Mouse (Mus musculus) naive thymus-derived CD4-positive, alpha-beta T cell, adult 2 months (primary cell): Measurements from ENCODE around the gene Stk39.
A peak's percentile ranks its signal among the peaks of the same experiment; 100 is the strongest.

Experiments
- DNase-seq: peaks from one replicate; pipeline ENCODE4 v3.0.0-alpha.2; 2011; ENCODE audit warnings: low read depth

The Stk39 gene

DNA sequence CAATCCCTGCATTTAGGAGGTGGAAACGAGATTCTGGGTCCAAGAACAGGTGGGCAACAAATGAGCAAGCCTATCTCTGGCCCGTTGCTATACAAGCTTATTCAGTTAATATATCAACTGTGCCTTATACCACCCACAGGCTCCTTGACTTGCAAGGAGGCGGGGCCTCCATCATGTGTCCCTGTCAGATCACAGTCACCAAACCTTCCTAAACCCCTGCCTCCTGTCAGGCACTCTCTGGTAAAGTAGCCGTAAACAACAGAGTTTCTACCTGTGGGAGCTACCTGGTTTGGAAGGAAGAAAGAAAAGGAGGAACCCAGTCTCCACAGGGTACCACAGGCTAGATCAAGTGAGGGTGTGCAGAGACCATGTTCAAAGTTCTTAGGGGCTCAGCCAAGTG lies 90.2 kb downstream of the Stk39 start:
- DNase-seq, result peak; percentile 45

DNA sequence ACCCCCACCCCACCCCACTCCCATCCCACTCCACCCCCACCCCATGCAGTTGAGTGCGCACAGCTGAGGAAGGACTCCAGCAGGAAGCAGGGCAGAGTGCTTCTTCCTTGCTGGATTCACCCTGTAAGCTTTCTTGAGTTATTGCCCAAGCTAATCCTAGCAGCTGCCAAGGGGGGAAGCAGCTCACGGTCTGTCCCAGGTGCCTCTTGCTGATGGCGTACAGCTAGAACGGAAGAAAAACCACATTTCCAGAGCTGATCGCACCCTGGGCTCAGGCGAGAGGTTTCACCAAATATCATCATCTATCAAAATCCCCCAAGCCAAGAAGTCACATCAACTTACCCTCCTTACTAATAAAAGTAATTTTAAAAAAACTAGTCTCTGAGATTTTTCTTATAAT lies 90.9 kb downstream of the Stk39 start:
- DNase-seq, result peak; percentile 47

DNA sequence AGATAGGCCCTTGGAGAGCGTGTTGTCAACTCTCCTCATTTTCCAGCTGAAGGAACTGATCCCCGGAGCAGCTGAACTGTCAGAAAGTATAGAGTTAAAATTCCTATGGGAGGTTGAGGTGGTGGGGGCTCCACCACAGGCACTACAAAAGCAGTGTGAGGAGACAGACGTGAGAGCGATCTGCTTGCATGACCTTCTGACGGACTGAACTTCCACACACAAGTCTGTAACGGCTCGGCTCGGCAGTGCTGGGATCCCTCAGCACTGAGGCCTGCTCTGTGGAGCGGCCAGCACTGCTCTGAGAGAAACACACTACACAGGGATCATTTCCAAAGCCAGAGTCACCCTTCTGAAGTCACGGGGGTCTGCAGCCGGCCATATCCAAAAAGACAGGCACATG lies 92.4 kb downstream of the Stk39 start:
- DNase-seq, result no peak

DNA sequence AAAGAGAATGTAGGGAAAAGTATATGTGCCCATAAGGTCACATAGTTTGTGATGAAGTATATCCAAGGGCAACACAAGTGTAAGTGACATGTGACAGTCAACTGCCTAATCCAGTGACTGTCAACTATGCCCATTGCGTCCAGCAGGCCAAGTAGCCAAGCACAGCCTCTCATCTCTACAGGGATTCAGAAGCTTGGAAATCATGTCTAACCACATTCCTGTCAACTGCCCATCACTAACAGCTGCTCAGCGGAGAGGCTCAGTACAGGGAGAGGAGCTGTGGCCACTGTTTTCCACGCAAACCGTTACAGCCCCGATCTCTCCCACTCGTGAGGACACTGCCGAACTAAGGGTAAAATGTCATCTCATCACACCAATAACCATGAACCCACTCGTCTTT lies 93.7 kb downstream of the Stk39 start:
- DNase-seq, result no peak

DNA sequence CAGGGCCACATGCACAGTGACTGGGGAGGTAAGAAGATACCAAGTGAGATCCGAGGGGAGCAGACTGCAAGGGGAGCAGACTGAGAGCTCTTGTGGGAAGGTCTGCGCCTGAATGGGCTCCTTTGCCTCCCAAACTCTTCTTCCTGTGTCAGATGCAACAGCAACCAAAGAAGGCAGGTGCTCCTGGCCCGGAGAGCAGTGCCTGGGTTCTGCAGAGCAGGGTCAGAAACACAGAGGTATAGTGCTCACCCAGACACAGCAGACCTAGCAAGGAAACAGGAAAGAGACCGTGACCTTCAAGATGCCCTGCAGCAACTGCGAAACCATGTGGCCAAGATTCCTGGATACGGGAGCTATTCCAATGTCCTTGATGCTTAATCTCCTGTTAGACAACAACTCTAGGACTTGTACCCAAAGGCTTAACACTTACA lies 94.8 kb downstream of the Stk39 start:
- no peak for DNase-seq

DNA sequence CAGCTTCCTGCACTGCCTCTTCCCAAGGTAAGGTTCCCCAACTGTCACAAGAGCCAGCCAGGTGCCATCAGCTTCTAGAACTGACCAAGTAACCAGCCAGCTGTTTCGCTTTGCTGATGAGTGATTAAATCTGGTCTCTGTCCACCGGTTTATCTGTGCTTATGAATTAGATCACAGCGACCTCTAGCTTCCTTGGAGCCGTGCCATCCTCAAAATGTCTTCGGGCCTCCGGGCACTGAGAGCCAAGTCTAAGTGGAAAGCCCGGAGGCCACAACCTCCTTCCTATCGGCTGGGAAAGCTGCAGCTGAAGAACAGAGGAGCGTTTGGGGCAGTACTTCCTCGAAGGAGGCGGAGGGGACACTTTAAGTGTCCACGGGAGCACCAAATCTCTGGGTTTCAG lies 95.4 kb downstream of the Stk39 start:
- DNase-seq, result no peak

DNA sequence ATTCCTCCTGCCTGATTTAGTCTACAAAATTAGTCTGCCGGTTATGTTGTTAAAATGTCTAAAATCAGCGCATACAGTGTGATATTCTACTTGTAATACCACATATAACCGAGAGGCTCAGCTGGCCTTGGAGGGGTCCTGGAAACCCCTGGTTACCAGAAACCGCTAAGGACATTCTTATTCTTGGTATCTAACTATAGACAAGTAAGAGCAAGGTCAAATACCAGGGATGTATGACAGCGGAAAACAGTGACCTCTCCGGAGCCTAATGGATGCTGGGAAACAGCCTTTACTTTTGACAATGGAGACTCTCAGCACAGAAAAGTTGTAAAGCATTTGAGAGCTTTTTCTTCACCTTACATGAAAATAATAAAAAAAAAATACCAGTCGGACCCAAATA lies 97.9 kb downstream of the Stk39 start:
- DNase-seq, result no peak

DNA sequence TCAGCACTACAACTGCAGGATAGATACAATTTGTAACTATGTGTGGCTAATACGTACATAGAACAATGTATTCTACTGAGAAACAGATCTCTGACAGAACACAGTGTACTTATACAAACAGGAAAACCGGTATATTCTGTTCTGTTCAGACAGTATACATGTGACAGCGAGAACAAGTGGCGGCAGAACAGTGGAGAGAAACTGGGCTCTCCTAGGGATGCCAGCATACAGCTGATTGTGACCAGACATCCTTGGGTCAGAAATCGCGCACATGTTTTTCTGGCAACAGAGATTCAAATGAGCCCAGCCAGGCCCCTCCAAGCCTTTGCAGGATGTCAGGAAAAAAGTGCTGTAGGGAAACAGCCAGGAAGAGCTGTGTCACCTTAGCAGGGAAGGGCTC lies 100.2 kb downstream of the Stk39 start:
- DNase-seq, result no peak

DNA sequence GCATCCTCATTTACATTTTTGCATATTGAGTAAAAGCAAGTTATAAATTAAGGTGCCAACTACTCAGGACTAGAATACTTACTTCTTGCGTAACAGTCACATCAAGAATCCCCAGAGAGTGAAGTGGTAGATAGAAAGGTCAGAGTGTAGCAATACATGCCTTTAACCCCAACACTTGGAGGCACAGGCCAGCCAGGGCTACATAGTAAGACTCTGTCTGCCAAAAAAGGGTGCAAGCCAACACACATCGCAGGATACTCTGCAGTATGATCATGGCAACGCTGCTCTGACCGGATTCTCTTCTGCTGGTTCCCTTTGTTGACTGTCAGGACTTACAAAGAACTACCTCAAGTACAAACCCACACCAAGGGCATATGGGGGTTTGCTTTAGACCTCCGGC lies 101.7 kb downstream of the Stk39 start:
- no peak for DNase-seq

DNA sequence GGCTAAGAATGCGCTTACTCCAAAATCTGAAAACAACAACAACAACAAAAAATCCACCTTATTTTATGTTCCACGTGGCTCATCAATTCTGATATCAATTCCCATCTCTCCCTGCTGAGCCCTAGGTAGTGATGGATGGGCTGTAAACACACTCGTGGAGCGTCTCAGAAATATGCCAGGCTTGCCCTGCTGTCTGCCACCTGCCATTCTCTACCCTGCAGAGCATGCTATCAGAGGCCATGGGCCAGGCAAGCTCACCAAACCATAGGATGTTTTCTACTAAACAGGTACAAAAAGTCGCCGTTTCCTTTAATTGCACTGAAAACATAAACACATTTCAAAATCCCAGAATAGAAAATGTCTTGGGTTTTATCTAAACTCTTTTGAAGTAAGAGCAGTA lies 103.0 kb downstream of the Stk39 start:
- DNase-seq, result no peak

DNA sequence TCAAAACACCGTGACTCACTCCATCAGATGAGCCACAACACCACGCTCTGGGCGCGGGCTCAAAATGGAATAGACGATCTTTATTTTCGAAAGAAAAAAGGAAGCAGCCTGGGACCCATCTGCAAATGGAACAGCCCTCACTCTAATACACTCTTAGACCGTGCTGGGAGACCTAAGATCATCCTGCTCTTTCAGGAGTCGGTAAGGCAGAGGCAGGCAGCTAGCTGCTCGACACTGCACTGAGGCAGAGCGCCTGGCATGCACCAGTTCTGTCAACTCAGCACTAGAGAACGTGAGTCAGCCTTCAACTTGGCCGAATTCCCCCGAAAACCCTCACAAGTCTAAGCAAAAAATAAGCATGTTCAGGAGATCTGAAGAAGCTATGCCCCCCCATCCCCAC lies 104.1 kb downstream of the Stk39 start:
- no peak for DNase-seq

DNA sequence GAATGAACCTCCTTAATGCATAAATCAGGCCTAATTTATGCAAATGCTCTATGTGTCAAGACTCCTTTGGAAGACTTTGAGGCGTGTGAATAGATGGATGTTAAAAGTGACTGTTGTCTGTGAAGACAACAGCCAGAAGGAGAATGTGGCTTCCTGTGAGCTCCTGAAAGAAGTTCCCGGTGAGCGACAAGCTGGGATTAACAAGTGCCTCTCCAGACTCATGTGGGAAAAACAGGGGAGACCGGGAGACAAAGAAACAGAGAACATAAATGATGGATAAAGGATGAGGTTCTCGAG lies 105.2 kb downstream of the Stk39 start:
- no peak for DNase-seq

DNA sequence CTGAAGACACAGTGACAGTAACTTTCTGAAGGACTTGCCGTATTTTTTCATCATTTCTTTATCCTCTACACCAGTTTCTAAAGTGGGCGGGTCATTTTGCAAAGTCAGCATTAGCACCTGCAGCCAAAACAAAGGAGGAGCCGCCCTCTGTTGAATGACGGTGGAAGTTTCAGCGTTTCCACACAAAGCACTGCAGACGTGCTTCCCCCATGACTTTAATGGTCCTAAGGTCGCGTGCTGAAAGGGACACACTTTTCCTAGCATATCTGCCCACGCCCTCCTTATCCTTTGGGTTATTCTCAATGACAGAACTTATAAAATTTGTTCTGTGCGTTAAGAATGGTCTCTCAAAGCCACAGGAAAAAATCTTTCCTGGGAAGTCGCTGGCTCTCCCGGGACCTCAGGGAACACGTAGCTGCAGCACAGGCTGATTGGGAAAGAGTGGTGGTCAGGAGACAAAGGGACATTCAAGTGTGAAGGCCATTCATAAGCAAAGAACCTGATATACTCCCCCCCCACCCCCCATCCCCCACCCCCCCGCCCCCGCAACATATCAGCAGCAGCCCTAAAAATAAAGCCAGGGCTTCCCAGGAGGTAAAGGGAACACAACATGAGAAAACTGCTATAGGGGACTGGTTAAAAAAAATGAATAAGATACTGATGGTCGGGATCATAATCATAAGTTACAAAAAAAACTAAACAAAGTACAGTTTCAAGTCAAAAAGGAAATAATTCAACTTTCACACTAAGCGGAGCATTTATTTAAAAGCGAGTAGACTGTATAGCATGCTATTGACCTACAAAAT lies 105.8 kb downstream of the Stk39 start:
- DNase-seq, result peak; percentile 36

DNA sequence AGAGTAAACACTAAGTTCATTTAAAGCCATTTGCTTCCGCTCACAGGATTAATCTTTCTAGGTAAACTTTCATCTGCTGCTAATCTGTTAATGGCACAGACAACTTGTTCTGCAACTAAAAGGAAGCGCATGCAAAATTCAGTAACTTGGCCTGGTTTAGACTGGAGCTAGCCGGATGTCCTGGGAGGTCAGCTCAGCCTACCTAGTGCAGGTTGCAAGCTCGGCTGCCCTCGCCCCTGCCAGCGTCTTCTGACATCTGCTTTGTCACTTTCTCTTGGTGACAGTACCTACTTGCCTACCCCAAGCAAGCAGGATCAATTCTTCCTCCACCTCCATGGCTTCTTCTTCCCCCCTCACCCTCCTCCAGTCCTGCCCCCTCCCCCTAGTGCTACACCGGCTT lies 106.6 kb downstream of the Stk39 start:
- peak; percentile 13 for DNase-seq

DNA sequence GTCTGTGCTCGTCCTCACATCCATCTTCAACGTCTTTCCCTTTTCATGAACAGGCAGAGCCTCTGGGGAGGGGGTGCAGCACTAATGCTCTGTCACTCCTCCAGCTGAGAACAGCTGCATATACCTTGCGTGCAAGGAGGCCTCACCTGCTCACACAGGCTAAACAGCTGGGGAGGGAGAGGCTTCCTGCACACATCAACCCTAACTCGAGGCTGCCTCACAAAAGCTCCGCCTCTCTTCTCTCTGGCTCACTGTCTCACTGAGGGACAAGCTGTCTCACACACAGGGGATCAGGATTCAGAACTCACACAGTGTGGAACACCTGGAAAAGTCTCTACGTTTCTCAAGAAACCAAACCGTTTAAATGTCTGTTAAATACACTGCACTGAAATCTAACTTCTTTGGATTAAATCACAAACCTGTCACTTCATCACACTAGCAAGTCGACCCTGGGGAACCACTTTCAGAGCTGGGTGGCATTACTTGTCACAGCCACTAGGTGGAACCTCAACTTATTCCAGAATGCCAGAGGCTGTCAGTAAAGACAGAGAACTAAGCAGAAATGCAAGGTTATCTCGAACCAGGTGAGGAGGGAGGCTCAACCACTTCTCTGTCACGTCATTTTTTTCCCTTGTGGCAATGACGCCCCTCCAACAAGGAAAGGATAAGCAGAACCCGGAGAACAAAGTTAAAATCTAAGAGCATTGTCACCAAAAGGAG lies 107.7 kb downstream of the Stk39 start:
- peak; percentile 73 for DNase-seq

DNA sequence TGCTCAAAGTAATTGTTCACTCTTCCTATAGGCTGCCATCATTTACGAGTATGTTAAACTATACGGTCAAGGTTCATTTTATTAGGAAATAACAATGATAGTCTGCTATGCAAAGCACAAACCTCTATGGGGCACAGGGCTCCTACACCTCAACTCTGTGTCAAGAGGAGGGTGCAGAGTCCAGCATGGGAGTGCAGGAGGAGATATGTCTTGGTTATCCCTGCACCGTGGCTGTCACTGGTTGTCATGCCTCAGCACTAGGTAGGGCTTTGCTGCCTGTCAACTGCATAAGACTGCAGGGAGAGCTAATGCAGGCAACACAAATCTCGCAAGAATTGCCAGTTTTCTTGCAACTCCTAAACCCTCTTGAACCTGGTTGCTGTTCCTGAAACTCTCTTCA lies 108.9 kb downstream of the Stk39 start:
- no peak for DNase-seq

DNA sequence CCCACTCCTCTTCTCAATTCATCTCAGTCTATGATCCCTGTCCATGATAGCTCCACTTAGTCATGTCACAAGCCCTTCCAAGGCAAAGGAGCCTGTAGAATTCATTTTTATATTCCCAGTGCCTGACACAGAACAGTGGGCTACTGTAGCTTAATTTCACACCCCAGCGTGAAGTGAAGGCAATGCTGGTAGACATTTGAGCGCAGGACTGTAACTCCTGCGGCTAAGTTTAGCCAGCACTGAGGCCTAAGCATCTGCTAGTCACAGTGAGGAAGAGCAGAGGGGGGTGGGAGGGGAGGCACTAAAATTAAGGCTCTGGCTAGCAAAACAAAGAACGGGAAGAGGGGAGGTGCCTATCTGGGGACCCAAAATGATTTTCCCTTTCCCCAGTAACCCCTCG lies 110.4 kb downstream of the Stk39 start:
- no peak for DNase-seq

DNA sequence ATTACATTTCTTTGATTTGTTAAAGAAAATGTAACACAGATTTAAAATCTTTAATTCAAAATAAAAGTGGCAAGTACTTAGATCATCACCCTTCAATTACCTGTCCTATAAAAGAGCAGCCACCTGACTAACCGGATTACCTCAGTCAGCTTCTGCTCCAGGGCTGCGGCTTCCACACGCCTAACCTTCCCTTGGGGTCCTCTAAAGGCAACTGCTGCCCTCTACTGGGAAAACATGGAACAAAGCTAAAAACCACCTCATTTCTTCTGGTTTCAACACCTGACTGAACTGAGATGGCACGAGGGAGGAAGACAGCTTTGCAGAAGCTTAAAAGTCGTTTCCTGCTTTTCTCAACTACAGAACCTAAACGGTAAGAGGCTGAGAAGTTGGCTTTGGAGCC lies 121.4 kb downstream of the Stk39 start:
- peak; percentile 83 for DNase-seq

DNA sequence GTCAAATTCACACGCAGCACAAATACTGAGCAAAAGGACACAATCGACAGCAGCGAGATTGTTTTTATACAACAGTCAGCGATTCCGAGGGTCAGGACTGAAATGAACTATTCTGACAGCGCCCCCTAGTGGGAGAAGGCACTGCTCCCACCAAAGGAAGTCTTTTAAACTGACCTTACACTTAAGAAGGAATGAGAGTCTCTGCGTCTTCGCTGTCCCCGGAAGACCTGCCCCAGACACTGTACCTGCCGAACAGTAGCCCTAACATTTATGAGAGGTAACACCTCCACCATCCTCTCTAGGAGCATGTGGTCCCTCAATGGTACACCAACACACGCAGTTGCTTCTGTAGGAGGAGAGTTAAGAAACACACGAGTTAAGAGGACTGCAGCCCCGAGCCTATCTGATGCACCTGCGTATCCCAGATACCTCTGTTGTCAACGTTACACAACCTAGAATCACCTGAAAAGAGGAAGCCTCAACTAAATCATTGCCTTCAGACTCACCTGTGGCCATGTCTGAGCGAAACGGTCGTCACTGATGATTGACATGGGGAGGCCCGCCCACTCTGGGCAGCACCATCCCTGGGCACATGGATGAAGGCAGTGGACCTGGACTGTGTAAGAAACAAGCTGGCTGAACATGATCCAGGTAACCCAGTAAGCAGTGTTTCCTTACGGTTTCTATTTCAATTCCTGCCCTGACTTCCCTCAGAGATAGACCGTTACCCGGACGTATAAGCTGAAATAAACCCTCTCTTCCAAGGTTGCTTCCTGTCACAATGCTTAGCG lies 122.3 kb downstream of the Stk39 start:
- DNase-seq, result peak; percentile 75

DNA sequence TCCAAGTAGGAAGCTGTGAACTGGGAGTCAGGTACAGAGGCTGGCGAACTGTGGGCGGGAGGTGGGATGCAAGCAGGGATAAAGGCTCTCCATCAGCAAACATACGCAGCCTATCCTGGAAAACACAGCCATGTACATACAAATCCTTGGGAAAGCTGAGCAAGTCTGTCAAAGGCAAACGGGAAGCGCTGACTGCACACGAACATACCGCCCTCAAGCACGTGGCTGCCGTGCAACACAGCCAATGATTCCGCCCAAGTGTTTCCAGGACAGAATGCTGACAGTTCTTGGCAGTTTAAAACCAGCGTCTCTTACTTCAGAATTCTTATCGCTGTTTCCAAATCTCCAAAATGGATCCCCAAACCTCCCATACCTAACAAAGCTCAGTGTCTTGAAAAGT lies 123.1 kb downstream of the Stk39 start:
- DNase-seq, result no peak

DNA sequence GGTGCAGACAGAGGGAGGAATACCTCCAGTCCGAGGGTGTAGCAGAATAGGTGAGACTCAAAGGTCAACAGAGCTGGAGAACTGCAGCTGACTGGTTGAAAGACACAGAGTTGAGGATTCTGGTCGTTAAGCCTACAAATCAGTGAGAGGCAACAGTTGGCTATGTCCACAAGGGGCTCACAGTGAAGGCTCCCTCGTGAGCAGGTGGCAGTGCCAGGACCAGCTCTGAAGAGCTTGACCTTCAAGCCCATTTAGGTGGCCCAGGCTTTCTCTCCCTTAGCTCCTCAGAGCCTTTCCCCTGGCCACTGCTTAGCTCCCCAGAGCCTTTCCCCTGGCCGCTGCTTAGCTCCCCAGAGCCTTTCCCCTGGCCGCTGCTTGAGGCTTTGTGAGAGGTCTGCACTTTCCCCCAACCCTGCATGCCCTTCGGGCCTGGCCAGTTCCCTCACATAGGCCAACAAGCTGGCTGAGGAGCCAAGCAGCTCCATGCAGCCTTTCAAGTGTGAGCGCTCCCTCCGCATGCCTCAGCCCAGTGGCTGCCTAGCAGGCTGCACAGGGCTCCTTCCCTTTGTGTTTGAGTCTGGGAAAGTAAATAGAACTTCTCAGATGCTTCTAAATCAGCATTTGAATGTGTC lies 125.3 kb downstream of the Stk39 start:
- DNase-seq, result no peak

DNA sequence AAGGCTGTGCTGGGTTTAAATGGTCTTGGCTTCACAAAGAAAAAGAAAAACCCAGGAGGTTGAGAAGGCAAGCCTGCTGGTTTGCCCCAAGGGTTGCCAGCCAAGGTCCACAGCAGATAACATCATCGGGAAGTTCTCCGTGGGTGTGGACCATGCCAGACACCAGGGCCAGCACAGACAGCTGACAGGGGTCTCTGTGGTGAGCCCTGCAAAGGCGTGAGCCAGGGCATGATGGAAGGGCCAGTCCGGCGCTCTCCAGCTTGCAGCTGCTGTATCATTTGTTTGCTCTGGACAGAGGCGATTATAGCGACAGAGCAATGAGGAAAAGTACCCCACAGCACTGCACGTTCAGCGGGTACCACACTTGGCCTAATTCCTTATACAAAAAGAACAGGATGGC lies 126.8 kb downstream of the Stk39 start:
- DNase-seq, result no peak

DNA sequence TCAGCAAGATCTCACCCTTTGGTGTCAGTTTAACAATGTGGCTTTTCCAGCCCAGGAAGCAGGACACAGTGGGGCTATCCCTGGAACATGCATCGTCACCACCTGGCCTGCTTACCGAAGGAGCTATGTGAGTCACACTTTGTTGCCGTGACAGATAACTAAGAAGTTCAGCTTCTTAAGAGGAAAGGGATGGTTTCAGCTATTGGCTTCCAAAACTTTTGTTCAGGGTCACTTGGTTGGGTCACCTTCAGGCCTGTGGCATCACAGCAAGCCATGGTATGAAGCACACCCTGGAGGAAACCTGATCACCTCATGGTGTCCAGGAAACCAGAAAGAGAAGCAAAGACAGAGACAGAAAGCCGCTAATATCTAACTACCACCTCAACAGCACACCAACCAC lies 128.3 kb downstream of the Stk39 start:
- DNase-seq, result no peak
